Mouse (Mus musculus): ENCODE results near the gene Lmtk3.

Lmtk3 gene

GRCm38 (mm10) chr7:45784524-45785372 lies 1.2 kb downstream of the Lmtk3 start, which contains the start of gene Sult2b1:
Gene Sult2b1 (minus strand): TSS chr7:45784669.
- peak; percentile 97 for DNase-seq (ENCODE audit: low read depth, low spot score)

- DNase-seq (ENCODE audit: low read depth, low spot score), result no peak
Measured at GRCm38 (mm10) chr7:45785388-45786135, 2.0 kb downstream of the Lmtk3 start.

DNA sequence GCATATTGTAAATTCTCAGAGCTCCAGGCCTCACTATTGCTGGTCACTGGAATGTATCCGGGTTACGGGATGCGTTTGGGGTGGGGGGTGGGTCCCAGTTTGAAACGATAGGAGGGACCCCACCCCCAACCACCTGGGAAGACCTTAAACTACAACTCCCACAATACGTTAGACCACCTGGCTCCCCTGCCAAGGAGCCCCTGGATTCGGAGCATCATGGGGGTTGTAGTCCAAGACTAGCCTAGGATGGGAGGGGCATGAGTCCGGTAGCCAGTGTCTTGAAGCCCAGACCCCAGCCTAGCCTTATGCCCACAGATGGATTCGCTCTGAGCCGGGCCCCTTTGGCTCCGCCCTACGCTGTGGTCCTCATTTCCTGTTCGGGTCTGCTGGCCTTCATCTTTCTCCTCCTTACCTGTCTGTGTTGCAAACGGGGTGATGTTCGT lies 2.6 kb downstream of the Lmtk3 start:
- no peak for DNase-seq (ENCODE audit: low read depth, low spot score)

- DNase-seq (ENCODE audit: low read depth, low spot score), result peak; percentile 74
Measured at GRCm38 (mm10) chr7:45786661-45787413, 3.3 kb downstream of the Lmtk3 start.

- no peak for DNase-seq (ENCODE audit: low read depth, low spot score)
Measured at GRCm38 (mm10) chr7:45787642-45788041, 4.1 kb downstream of the Lmtk3 start.

- no peak for DNase-seq (ENCODE audit: low read depth, low spot score)
Measured at GRCm38 (mm10) chr7:45790721-45791120, 7.2 kb downstream of the Lmtk3 start.

DNA sequence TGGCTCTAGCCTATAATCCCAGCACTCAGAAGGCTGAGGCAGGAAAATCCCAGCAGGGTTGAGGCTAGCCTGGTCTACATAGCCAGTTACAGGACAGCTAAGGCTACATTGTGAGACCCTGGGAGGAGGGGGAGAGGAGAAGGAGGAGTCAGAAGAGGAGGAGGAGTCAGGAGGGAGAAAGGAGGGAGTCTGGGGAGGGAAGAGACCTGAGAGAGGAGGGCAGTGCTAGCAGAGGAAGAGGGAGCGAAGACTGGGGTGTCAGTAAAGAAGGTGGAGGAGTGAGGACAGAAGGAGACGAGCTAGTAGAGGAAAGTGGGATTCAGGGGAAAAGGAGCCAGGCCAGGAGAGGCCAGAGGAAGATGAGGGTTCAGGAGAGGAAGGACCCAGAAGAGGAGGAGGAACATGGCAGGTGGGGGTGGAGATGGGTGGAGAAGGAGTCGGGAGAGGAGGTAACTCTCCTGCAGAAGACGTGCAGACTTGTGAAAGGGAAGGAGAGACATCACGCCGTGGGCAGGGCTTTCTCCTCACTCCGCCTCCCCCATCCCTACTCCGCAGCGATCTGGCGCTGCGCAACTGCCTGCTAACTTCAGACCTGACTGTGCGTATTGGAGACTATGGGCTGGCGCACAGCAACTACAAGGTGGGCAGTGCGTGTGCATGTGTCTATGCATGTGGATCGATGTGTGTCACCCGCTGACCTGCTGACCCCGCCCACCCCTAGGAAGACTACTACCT lies 8.4 kb downstream of the Lmtk3 start:
- DNase-seq (ENCODE audit: low read depth, low spot score), result no peak

- no peak for DNase-seq (ENCODE audit: low read depth, low spot score)
Measured at GRCm38 (mm10) chr7:45793240-45793639, 9.7 kb downstream of the Lmtk3 start.

DNA sequence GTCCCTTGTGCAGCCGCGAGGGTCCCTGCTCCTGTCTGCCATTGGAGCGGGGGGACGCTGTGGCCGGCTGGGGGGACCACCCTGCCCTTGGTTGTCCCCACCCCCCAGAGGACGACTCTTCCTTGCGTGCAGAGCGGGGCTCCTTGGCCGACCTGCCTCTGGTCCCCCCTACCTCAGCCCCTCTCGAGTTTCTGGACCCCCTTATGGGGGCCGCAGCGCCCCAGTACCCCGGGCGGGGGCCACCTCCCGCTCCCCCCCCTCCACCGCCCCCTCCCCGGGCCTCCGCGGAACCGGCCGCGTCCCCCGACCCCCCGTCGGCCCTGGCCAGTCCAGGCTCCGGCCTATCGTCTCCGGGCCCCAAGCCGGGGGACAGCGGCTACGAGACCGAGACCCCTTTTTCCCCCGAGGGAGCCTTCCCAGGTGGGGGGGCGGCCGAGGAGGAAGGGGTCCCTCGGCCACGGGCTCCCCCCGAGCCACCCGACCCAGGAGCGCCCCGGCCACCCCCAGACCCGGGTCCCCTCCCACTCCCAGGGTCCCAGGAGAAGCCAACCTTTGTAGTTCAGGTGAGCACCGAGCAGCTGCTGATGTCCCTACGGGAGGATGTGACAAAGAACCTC lies 10.5 kb downstream of the Lmtk3 start:
- no peak for DNase-seq (ENCODE audit: low read depth, low spot score)

- DNase-seq (ENCODE audit: low read depth, low spot score), result no peak
Measured at GRCm38 (mm10) chr7:45794971-45795370, 11.4 kb downstream of the Lmtk3 start.

GRCm38 (mm10) chr7:45796950-45797349 lies 13.4 kb downstream of the Lmtk3 start:
- DNase-seq (ENCODE audit: low read depth, low spot score), result no peak

DNA sequence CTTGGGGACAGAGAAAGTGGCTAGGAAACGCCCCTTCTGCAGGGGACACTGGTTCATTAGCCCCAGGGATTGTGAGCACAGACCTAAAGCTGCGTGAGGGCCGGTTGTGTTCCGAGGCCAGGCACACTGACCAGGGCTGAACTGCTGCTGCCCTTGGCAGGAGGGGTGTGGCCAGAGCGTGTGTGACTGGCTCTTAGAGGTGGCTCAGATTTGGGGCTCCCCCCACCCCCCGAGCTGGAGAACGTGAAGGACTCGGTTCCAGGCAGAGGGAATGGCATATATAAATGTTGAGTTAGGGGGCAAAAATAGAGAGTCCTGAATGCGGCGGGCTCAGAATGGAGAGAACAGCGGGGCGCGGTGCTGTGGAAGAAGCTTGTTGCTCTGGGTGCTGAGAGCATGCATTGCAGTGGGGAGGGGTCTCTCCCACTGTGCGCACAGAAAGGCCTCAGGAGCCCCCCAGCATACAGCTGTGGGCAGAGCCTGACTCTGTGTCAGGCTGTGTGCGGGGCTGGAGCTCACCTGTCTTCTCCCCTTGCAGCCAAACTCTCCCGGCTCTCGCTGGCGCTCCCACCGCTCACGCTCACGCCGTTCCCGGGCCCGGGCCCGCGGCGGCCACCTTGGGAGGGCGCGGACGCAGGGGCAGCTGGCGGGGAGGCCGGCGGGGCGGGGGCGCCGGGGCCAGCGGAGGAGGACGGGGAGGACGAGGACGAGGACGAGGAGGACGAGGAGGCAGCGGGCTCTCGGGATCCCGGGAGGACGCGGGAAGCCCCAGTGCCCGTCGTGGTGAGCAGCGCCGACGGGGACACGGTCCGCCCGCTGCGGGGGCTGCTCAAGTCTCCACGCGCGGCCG lies 14.3 kb downstream of the Lmtk3 start:
- DNase-seq (ENCODE audit: low read depth, low spot score), result no peak

DNA sequence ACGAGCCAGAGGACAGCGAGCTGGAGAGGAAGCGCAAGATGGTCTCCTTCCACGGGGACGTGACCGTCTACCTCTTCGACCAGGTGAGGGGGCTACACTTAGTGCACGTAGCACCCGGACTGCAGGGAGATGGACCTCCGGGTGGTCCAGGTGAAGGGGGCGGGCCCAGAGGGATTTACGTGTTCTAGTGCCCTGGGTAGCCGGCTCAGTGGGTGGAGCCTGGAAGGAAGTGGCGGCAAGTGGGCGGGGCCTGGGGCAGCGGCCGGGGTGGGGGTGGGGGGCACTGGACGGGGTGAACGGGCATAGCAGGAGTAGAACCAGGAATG lies 14.9 kb downstream of the Lmtk3 start:
- no peak for DNase-seq (ENCODE audit: low read depth, low spot score)

GRCm38 (mm10) chr7:45798931-45799330 lies 15.4 kb downstream of the Lmtk3 start:
- no peak for DNase-seq (ENCODE audit: low read depth, low spot score)

GRCm38 (mm10) chr7:45800001-45800400 lies 16.5 kb downstream of the Lmtk3 start:
- DNase-seq (ENCODE audit: low read depth, low spot score), result no peak

DNA sequence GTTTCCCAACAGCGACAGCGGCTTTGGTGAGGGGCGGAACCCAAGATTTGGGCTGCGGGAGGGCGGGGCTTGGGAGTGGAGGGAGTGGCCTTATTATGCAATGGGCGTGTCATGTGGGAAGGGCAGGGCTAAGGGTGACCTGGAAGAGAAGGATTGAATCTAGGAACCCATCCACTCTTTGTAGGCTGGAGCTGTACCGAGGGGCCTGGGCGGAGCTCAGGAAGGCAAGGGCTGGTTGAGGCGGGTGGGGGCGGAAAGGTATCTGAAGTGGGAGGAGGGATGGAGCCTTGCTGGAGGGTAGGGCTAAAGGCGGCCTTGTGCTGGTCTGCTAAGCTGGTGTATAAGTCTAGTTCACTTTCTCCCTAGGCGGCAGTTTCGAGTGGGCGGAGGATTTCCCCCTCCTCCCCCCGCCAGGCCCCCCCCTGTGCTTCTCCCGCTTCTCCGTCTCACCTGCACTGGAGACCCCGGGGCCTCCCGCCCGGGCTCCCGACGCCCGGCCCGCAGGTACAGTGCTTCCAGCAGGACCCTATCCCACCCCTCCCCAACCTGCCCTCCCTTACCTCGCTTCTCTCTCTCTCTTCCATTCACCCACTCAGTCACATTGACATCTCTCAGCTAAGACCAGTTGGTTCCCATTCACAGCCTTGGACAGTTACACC lies 17.1 kb downstream of the Lmtk3 start:
- no peak for DNase-seq (ENCODE audit: low read depth, low spot score)

GRCm38 (mm10) chr7:45801348-45801747 lies 17.8 kb downstream of the Lmtk3 start:
- DNase-seq (ENCODE audit: low read depth, low spot score), result peak; percentile 87

DNA sequence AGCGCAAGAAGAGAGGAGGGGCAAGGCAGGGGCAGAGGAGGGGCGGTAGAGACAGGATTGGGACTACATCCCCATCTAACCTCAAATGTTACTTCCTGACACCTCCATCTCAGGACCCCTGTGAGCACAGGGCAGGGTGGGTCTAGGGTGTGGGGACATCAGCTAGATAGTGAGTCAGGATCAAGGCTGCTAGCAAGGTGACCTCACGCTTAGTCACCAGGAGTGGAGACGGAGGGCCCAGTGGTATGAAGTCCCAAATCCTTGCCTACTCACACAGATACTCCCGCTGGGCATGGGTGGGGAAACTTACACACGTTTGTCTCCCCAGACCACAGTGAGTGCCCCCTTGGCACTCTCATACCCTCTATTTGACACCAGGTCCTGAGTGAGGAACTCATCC lies 19.0 kb downstream of the Lmtk3 start:
- no peak for DNase-seq (ENCODE audit: low read depth, low spot score)

- no peak for DNase-seq (ENCODE audit: low read depth, low spot score)
Measured at GRCm38 (mm10) chr7:45805941-45806340, 22.4 kb downstream of the Lmtk3 start.

DNA sequence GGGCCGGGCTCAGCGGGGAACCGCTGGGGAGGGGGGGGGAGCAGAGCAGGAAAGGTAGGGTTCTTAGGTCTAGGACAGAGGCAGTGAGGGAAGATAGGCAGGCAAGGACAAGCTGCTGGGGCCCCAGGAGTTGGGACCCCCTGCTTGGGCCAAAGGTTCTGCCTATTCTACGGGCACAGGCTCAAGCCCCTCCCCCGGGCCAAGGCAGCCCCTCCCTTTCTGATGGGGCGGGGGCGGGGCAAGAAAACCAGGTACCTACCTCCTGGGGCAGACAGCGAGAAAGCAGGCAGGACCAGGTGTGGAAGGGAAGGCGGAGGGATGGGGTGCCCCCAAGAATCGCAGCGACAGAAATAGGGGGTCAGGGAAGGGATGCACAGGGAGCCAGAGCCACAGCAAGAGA lies 24.9 kb downstream of the Lmtk3 start:
- DNase-seq (ENCODE audit: low read depth, low spot score), result no peak
